Mouse (Mus musculus) thymus, postnatal 0 days (tissue): ENCODE measurements at regions not wholly inside any gene's neighbourhood (a gene's known extent, or its start where the extent isn't known, plus 50 kb on each side); places are given as distances from the start of the nearest gene placed in this dataset.

ENCODE experiments used
- DNase-seq: peaks from one replicate; pipeline ENCODE4 v3.0.0-alpha.2; 2015; ENCODE audit warnings: low spot score

DNA sequence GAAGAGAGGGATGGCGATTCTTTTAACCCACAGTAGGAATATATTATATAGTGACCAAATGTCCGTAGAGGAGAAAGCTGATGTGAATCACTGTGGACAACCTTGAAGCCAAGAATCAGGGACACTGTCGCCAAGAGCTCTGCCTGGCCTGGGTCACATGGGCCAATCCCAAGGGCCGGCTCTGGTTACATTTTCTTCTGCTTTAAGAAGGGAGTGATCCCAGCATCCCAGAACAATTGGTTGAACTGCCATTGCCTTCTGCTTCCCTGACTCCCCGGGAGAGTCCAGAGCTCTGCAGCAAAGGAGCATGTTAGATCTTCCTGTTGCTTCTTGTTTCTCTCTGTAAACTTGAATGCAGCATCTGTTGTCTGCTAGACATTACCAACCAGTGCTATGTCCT is 126.0 kb upstream of the Map1b start:
- no peak for DNase-seq

GRCm38 (mm10) chr13:99641386-99642165 is 125.2 kb upstream of the Map1b start:
- no peak for DNase-seq

GRCm38 (mm10) chr13:99632706-99633105 is 116.4 kb upstream of the Map1b start:
- no peak for DNase-seq

DNA sequence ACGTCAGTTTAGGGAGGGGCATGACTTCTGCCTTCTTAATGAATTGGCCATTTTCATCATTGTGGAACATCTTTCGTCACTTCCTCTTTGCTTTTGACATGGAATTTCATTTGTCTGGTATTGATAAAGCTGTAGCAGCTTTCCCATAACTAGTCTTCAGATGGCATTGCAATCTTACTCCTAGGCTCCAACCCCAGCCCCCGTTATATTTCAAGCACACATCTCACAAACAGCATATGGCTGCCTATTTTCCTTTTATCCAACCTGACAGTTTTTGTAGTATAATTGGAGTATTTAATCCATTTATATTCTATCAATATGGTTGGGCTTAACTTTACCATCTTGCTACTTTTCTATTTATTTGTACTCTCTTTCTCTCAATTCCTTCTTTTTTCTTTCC is 114.5 kb upstream of the Map1b start:
- no peak for DNase-seq

- no peak for DNase-seq
Measured at GRCm38 (mm10) chr13:99630356-99630755, 114.0 kb upstream of the Map1b start.

DNA sequence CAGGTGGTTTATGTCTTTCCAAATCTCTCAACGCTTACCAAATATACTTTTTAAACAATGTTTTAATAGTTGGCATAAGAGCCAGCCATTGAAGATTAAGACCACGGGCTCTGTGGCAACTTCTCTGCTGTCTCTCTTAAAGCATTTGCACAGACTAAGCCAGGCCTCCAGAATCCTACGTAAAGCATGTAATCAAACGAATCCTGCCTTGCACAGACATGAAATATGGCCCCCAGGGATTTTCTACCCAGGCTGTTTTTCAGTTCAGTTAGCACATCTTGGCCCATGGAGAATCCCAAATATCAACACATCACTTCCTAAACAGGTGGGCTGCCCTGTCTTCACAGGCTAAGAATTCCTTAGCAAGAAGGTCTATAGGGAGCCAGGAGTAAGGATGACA is 108.9 kb upstream of the Map1b start:
- DNase-seq = no peak

- DNase-seq = no peak
Measured at GRCm38 (mm10) chr13:99618332-99618731, 102.0 kb upstream of the Map1b start.

DNA sequence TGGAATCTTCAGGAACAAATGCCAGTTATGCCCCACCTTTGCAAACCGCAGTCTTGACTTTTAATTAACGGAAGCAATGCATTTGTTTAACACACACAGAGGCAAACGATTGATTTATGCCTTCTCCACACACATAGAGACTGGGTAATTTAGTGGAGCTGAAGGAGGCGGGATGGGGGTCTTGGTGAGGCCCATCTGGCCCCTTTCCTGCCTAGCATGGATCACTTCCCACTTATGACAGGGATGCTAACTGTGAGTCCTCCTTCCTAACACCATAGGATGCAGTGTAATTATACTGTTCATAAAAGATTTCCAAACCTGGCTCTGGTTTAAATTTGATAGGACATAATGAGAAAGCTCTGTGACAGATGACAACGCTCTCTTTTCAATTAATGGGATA is 101.1 kb upstream of the Map1b start:
- DNase-seq = no peak

- no peak for DNase-seq
Measured at GRCm38 (mm10) chr13:99611715-99612494, 95.6 kb upstream of the Map1b start.

DNA sequence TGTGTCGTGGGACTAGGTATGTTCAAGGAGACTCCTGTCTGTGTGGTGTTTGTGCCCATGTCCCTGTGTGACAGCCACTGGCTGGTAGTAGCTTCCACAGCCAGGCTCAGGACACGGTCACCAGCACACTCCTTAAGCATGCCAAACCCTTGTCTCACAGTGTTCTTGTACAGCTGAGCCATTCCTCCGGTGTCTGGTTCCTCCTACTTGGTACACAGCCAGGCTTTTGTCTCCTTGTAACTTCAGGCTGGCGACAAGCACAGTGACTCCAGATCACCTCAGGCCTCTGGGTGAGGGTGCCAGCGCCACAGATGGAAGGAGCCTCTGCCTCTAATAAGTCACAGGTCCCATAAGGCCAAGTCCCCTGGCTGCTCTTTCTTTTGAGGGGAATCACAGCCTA is 94.2 kb upstream of the Map1b start:
- DNase-seq = no peak

- DNase-seq = no peak
Measured at GRCm38 (mm10) chr13:99609151-99610146, 93.1 kb upstream of the Map1b start.

- DNase-seq = no peak
Measured at GRCm38 (mm10) chr13:99608591-99608990, 92.3 kb upstream of the Map1b start.

DNA sequence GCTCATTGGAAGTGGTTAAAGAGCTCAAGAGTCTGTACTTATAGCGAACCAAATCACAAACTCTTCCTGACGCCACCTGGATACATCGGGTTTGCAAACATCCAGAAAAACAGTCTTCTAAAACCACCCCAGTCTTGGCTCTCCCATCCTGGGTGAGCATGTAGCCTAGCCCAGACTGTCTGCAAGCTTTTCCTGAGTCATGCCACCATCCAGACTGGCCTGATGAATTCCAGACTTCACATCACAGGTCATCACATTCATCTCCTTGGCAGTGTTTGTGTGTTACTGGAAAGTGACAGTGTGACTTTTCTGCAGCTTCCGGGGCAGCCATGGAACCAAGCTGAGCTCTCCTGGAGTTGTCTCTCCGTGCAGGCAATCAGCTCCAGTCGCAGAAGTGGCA is 90.9 kb upstream of the Map1b start:
- DNase-seq = no peak

DNA sequence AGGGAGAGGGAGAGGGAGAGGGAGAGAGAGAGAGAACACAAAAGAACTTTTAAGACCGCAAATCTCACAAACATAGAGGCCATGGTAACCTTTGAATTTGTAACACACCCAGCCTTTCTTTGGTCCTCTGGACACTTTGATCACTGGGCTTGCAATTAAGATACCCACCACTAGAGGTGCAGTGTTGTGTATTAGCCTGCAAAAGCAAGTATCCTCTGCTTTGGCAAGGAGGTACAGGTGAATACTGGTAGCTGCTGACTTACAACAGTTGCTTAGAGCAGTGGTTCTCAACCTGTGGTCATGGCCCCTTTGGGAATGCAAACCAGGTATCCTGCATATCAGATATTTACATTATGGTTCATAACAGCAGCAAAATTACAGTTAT is 90.3 kb upstream of the Map1b start:
- no peak for DNase-seq

DNA sequence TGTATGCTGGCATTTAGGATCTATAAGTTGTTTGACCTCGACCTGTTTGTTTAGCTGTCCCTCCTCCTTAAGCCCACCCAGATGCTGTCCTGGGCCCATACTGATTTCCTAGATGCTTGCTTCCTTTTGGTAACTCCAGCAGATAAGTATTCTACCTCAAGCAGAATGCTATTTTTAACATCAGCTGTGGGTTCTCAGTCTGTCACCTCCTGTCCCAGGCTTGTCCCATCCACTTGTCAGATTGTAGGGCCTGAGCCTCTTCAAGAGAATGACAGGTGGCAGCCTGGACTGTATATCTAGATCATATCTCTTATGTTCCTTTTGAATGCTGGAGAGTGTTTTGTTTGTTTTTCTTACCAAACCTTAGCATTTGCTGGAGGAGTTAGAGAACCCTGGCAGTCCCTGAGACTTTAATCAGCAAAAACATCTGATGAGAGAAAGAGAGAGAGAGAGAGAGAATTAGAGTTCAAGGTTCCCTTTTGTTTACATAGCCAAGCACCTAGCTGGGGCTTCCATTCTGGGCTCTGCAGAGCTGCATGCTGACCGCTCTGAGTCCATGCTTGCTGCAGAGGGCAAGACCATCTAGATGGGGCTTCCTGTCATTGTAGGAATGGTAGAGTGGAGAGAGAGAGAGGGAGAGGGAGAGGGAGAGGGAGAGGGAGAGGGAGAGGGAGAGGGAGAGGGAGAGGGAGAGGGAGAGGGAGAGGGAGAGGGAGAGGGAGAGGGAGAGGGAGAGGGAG is 89.7 kb upstream of the Map1b start:
- DNase-seq = no peak

- no peak for DNase-seq
Measured at GRCm38 (mm10) chr13:99597891-99598290, 81.6 kb upstream of the Map1b start.

DNA sequence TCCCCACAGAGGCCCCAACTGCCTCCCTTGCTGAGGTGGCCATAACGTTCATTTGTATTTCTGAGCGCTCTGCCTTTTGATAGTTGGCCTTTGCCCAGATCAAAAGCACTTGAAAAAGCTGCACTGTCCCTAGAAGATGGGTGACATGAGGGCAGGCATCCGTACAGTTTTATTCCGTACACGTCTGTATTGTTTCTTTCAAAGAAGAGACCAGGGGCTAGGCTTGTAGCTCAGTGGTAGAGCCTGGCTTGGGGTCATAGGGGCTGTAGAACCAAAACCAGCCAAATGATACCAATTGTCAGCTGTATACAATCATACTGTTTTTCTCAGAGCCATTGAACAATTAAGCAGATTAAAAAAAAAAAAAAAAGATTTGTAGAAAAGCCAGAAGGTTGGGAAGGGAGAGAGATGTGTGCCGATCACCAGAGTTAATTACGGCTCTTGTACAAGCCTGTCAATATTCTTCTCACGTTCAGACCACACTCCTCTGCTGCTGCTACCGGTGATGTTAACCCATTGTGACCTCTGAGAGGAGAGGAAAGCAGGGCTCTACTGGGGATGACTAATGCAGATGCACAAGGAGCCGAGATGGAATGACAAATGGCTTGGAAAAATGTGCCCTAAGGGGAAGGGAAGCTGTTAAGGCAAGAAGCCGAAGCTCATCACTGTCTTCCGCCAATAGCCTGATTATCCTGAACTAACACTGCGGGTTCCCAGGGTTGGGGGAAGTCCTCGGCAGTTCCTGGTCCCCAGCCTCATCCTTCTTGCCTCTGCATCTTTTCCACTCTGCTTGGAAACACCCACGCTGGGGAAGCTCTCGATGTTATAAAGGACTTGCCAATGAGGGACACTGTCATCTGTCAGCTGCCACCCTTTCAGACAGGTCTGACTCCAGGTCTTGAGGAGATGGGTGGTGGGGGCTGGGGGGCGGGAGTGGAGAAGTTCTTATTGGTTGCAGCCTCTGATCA is 77.8 kb upstream of the Map1b start:
- no peak for DNase-seq

GRCm38 (mm10) chr13:99593243-99593635 is 76.9 kb upstream of the Map1b start:
- no peak for DNase-seq

DNA sequence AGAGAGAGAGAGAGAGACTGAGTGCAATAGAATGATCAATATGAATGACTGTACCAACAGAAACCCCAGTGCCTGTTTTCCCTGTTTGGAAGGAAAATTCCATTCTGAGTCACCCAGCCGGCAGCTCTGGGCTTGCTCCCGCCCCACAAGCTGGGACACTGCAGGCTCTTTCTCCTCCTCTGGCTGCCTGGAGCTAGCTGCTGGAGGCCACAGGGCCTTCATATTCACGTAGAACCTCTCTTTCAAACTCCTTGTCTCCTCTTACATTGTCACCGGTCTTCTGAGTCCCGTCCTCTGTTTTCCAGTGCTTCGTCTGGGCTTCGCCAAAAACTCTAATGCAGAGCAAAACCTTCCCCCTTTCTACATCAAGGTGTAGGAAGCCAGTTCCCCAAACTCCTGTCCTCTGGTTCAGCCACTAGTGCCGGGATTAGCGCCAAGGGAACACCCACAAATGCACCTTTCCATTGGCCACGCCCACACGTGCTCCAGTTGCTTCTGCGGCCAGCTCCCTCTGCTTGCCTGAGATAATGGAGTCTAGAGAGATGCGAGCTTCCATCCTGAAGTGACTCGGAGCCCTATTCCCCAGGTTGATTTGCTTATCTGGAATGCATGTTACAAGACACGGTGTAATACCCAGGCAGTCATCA is 76.4 kb upstream of the Map1b start:
- DNase-seq = no peak
